Mouse (Mus musculus) liver, embryonic 14.5 days (tissue): ENCODE data around the gene Klhdc3.

Source experiments
- CTCF ChIP-seq: IDR thresholded peaks from 2 replicates; pipeline ENCODE4 v1.5.1; 2016; ENCODE audit warnings: antibody characterized with exemption, low read depth, control low read depth
- EP300 ChIP-seq: IDR thresholded peaks from 2 replicates; pipeline ENCODE4 v1.6.1; 2016; ENCODE audit warnings: antibody characterized with exemption, low read depth

- no peak for TF ChIP-seq CTCF
- TF ChIP-seq EP300, result no peak
Measured at GRCm38 (mm10) chr17:46712442-46712841, 31.7 kb upstream of the Klhdc3 start.
